Mouse (Mus musculus) neural tube, embryonic 12.5 days (tissue): ENCODE data around the gene Fmnl2. TPM values are rescaled to one million over a fixed set of nuclear protein-coding genes. Genes with fewer than 3 reads are reported as not detected.

Source experiments
- ATAC-seq: fragments of 200-750 bp; cut with Nextera tagmentation; 2 replicates; pipeline ENCODE4 v1.8.0; 2017; ENCODE audit warnings: low read depth, mild to moderate bottlenecking, moderate TSS enrichment, moderate library complexity; ENCODE audit not compliant: low FRiP score
- H3K27ac ChIP-seq: fragments of 300-500 bp; sonication (generic); 2 replicates; pipeline ENCODE4 v1.5.1; 2016
- H3K27me3 ChIP-seq: fragments of 300-500 bp; sonication (generic); replicated peaks from 2 replicates; pipeline ENCODE4 v1.6.1; 2016; ENCODE audit warnings: mild to moderate bottlenecking
- H3K36me3 ChIP-seq: fragments of 300-500 bp; sonication (generic); 2 replicates; pipeline ENCODE4 v1.6.1; 2016; ENCODE audit warnings: mild to moderate bottlenecking
- H3K4me1 ChIP-seq: fragments of 300-500 bp; sonication (generic); 2 replicates; pipeline ENCODE4 v1.6.1; 2016
- H3K4me2 ChIP-seq: fragments of 300-500 bp; sonication (generic); replicated peaks from 2 replicates; pipeline ENCODE4 v1.6.1; 2016; ENCODE audit warnings: mild to moderate bottlenecking
- H3K4me3 ChIP-seq: fragments of 300-500 bp; sonication (generic); 2 replicates; pipeline ENCODE4 v1.5.1; 2016
- H3K9ac ChIP-seq: fragments of 300-500 bp; sonication (generic); 2 replicates; pipeline ENCODE4 v1.6.1; 2016; ENCODE audit warnings: mild to moderate bottlenecking
- H3K9me3 ChIP-seq: fragments of 300-500 bp; sonication (generic); 2 replicates; pipeline ENCODE4 v1.6.1; 2016; ENCODE audit warnings: mild to moderate bottlenecking
- WGBS: fragments of 180-500 bp; shearing (Covaris S2); methylation state at CpG from one replicate; pipeline ENCODE4 v1.1.7; 2016; 5-methylcytosine and 5-hydroxymethylcytosine counted together
- polyA plus RNA-seq: library from polyadenylated mRNA; unstranded; fragments of >200 nt; fragmentation: Nextera tagmentation; extraction: Ambion mirVana; gene quantifications from 2 replicates; pipeline ENCODE4 v1.2.1, GENCODE M21; 2016

Gene Fmnl2
- polyA plus RNA-seq: 10.7 and 12.9 TPM in 2 replicates

DNA sequence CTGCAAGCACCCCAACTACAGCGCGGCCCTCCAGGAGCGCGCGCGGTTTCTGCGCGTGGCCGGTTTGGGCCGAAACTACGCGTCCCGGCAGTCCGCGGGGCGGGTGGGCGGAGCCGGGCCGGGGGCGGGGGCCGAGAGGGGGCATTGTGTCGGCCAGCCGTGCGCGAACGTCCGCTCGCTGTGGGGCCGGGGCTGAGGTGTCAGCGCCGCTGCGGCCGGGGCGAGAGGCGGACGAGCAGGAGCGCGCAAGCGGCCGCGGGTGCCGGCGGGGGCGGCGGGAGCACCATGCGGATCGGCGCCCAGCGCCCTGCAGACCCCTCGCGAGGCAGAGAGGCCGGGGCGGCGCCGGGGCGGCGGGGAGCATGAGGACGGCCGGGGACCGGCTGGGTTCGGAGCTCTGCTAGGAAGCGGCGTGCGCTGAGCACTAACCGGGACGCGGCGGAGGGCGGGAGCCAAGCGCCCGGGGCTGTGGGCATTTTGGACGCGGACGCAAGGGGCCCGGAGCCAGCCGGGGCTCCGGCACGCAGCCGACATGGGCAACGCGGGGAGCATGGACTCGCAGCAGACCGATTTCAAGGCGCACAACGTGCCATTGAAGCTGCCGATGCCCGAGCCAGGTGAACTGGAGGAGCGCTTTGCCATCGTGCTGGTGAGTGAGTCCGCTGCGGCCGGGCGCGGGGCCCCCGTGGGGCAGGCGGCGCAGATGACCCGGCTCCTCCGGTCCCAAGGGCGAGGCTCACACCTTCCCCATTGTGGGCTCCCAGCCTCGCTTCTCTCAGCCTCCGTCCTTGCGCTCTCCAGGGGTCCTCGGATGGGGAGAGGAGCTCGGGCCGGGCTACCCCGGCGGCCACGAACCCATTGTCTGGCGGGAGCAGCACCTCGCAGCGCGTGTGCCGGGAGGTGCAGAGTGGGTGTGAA lies at the start of gene Fmnl2:
Fmnl2 (plus strand) TSS at position 250 of the 918 bp plus-strand sequence.
- ATAC-seq: peak; percentile 91
- WGBS: 1% methylated on average over 114 of the region's 114 CpGs
- no peaks in the 10 kb centered on the region for H3K27me3 ChIP-seq
- H3K9ac ChIP-seq: peak within 1 kb of the TSS; percentile 95
- peak within 1 kb of the TSS; percentile 84 for H3K4me2 ChIP-seq
- no peaks in the 10 kb centered on the region for H3K9me3 ChIP-seq
- H3K4me1 ChIP-seq: peaks cover 29% of the 10 kb centered on the region
- no peaks in the 10 kb centered on the region for H3K36me3 ChIP-seq
- H3K4me3 ChIP-seq: peak within 1 kb of the TSS; percentile 95
- H3K27ac ChIP-seq: peak within 1 kb of the TSS; percentile 87

DNA sequence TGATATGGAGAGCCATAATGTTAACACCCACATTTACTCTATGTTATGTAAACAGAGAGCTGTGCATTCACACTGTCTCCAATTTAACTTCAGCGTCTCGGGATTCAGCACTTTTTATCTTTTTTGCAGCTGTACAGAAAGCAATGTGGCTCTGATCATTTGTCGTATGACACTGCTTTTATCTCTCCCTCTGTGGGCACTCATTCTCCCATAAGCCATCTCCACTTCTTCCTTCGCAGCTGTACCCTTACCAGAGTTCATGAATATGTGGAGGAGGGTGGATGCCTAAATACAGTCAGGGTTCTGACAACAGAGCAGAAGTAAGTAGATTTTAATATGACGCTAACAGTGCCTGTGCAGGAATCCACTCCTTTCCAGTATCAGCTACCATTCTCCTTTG lies 47.7 kb upstream of the Fmnl2 start:
- no peaks in the 10 kb centered on the region for H3K4me1 ChIP-seq
- WGBS: 91% methylated on average over 5 of the region's 5 CpGs
- no peak for ATAC-seq
- H3K36me3 ChIP-seq: no peaks in the 10 kb centered on the region
- H3K9ac ChIP-seq: no peak overlapping the region
- H3K27me3 ChIP-seq: no peaks in the 10 kb centered on the region
- no peak overlapping the region for H3K4me3 ChIP-seq
- H3K27ac ChIP-seq: no peak overlapping the region
- H3K9me3 ChIP-seq: no peaks in the 10 kb centered on the region
- H3K4me2 ChIP-seq: no peak overlapping the region

DNA sequence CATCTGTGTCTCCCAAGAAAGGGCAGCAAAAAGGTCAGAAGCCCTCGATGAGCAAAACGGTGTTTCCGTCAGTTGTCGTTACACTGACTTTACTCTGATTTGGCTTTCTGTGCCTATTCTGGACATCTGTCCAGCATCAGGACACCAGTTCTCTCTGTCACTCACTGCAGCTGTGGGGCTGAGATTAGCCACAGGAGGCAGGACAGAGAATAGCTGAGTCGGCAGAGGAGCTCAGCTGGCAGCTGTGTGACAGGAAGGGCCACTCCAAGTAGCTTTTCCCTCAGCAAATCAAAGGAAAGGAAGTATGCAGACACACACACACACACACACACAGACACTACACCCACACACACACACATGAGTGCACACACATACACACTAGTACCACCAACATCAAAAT lies 46.0 kb upstream of the Fmnl2 start:
- no peaks in the 10 kb centered on the region for H3K36me3 ChIP-seq
- no peak overlapping the region for H3K9ac ChIP-seq
- H3K4me1 ChIP-seq: no peaks in the 10 kb centered on the region
- H3K4me3 ChIP-seq: no peak overlapping the region
- H3K4me2 ChIP-seq: no peak overlapping the region
- ATAC-seq: no peak
- H3K9me3 ChIP-seq: no peaks in the 10 kb centered on the region
- H3K27me3 ChIP-seq: no peaks in the 10 kb centered on the region
- WGBS: 54% methylated on average over 5 of the region's 5 CpGs
- no peak overlapping the region for H3K27ac ChIP-seq

DNA sequence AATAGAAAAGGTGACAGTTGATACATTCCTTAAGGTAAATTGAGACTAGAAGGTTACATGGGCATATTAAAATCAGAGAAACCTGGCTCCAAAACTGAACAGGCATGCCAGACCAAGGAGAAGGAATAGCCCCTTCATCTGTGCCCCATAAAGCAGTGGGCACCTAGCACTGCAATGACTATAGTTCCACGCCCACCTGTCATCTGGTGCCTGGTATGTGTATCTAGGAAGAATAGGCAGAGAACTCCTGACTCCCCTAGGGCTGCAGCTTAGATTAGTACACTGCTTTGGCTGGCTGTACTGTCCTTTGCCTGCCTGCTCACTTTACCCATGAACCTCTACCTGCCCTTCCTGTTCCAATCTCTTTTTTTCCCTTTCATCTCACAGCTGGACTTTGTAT lies 40.3 kb upstream of the Fmnl2 start:
- no peak for ATAC-seq
- Histone ChIP-seq H3K9ac (no peak overlapping the region), H3K4me2 (no peak overlapping the region), H3K4me3 (no peak overlapping the region), H3K27ac (no peak overlapping the region), H3K36me3 (no peaks in the 10 kb centered on the region), H3K27me3 (no peaks in the 10 kb centered on the region), H3K4me1 (no peaks in the 10 kb centered on the region), H3K9me3 (no peaks in the 10 kb centered on the region)
- 85% methylated on average over 1 of the region's 1 CpGs for WGBS

DNA sequence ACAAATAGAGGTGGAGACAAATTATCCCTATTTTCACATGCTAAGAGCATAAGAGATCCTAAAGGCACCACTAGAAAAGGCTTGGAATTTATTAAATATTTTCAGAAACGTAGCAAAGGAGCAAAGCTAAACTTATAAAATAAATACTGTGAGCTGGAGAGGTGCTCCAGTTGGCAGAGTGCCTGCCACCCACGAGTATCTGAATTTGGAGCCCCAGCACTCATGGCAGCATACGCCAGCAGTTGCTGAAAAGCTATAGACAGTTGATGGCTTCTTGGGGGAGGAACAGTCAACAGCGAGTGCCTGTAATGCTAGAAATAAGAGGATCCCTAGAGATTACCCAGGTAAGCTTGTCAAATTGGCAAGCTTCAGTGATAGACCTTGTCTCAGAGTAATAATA lies 38.7 kb upstream of the Fmnl2 start:
- Histone ChIP-seq H3K36me3 (no peaks in the 10 kb centered on the region), H3K9ac (no peak overlapping the region), H3K9me3 (no peaks in the 10 kb centered on the region), H3K27me3 (no peaks in the 10 kb centered on the region), H3K4me2 (no peak overlapping the region), H3K27ac (no peak overlapping the region), H3K4me1 (no peaks in the 10 kb centered on the region), H3K4me3 (no peak overlapping the region)
- 86% methylated on average over 4 of the region's 4 CpGs for WGBS
- no peak for ATAC-seq

DNA sequence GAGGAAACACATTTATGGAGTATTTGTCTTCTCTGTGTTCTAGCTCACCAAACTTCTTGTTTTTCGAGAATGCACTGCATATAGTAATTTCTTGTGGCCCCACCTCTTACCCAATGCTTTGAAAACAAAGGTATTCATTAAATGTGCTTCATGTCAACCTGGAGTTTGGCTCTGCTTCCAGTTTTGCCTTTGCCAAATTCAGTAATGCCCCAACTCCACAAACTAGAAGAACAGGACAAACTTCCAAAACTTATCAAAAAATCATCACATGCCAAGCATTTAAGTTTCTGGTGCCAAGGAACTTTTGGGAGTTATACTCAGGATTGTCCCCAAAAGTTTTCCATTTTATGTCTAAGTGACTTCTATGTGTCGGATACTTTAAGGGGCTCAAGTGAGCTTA lies 35.4 kb upstream of the Fmnl2 start:
- no peak for ATAC-seq
- H3K27ac ChIP-seq: no peak overlapping the region
- 81% methylated on average over 2 of the region's 2 CpGs for WGBS
- no peaks in the 10 kb centered on the region for H3K36me3 ChIP-seq
- H3K4me2 ChIP-seq: no peak overlapping the region
- no peaks in the 10 kb centered on the region for H3K4me1 ChIP-seq
- no peak overlapping the region for H3K9ac ChIP-seq
- no peaks in the 10 kb centered on the region for H3K27me3 ChIP-seq
- no peaks in the 10 kb centered on the region for H3K9me3 ChIP-seq
- no peak overlapping the region for H3K4me3 ChIP-seq

DNA sequence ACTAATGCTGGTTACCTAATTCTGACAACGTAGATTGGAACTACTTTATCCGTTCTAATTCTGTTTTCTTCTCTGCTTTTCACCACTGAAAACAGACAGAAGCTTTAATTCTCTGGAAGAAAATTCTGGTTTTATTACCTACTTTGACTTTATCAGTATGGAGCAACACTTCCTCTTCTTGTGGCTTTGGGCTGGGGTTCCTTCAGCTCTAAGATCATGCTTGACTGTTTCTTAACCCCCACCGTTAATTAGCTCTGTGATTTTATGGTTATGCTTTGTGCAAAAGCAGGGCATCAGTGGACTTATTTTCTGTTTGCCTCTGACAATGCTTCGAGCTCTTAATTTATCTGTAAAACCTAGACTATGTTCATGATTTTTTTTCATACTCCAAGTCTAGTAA lies 29.6 kb upstream of the Fmnl2 start:
- 89% methylated on average over 4 of the region's 4 CpGs for WGBS
- H3K36me3 ChIP-seq: no peaks in the 10 kb centered on the region
- H3K27me3 ChIP-seq: no peaks in the 10 kb centered on the region
- no peak overlapping the region for H3K4me3 ChIP-seq
- ATAC-seq: no peak
- no peak overlapping the region for H3K4me2 ChIP-seq
- H3K27ac ChIP-seq: no peak overlapping the region
- H3K9ac ChIP-seq: no peak overlapping the region
- H3K9me3 ChIP-seq: no peaks in the 10 kb centered on the region
- H3K4me1 ChIP-seq: no peaks in the 10 kb centered on the region

DNA sequence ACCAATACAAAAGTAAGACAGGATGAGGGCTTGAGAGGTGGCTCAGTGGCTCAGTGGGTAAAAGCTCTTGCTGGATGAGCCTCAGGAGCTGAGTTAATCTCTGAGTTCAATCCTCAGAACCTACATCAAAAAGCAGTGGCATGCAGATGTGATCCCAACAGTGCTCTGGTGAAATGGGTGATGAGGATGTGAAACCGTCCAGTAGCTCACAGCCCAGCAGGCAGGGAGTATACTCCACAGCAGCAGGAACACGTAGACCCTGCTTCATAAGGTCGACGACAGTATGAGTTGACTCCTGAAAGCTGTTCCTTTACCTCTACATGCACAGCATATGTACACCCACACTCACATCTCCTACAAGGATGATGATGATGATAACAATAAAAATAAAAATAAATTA lies 27.1 kb upstream of the Fmnl2 start:
- no peaks in the 10 kb centered on the region for H3K9me3 ChIP-seq
- no peak overlapping the region for H3K9ac ChIP-seq
- H3K4me3 ChIP-seq: no peak overlapping the region
- H3K27me3 ChIP-seq: no peaks in the 10 kb centered on the region
- H3K4me2 ChIP-seq: no peak overlapping the region
- H3K36me3 ChIP-seq: no peaks in the 10 kb centered on the region
- ATAC-seq: no peak
- no peak overlapping the region for H3K27ac ChIP-seq
- H3K4me1 ChIP-seq: no peaks in the 10 kb centered on the region
- 90% methylated on average over 4 of the region's 4 CpGs for WGBS

DNA sequence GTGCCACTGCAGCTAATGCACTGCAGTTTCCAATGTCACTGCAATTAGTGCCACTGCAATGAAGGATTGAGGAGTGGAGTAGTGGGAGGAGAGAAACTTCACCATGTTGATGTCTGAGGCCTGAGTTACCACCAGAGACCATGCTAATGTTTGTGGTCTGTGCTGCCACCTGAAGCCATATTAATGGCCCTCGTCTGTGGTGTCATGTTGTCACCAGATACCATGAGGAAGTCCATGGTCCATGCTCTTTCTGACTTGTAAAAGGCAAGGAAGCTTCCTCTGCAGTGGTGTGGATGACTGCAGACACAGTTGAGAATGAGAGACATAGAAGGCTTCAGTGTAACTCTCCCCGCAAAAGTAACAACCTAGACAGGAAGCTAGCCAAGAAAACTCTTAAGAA lies 26.1 kb upstream of the Fmnl2 start:
- Histone ChIP-seq H3K9ac (no peak overlapping the region), H3K4me1 (no peaks in the 10 kb centered on the region), H3K27me3 (no peaks in the 10 kb centered on the region), H3K9me3 (no peaks in the 10 kb centered on the region), H3K4me3 (no peak overlapping the region), H3K4me2 (no peak overlapping the region), H3K36me3 (no peaks in the 10 kb centered on the region), H3K27ac (no peak overlapping the region)
- 86% methylated on average over 2 of the region's 2 CpGs for WGBS
- no peak for ATAC-seq

DNA sequence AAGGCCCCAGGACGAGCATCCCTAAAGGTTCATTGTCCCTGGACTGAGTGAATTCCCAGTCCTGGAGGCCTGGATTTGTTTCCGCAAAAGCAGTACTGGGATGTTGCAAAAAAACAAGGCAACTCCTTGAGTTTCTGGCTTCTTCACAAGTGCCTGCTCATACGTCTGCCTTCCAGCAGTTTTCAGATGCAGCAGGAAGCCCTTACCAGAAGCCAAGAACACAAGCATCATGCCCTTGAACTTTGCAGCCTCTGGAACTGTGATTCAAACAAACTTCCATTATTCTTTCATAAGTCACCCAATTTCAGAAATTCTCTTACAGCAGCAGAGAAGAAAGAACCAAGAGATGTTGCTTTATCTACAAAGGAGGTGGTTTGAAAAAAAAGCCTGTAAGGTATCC lies 21.9 kb upstream of the Fmnl2 start:
- H3K36me3 ChIP-seq: no peaks in the 10 kb centered on the region
- H3K4me2 ChIP-seq: no peak overlapping the region
- no peak overlapping the region for H3K27ac ChIP-seq
- H3K9ac ChIP-seq: no peak overlapping the region
- no peaks in the 10 kb centered on the region for H3K27me3 ChIP-seq
- no peaks in the 10 kb centered on the region for H3K4me1 ChIP-seq
- no peak overlapping the region for H3K4me3 ChIP-seq
- H3K9me3 ChIP-seq: no peaks in the 10 kb centered on the region
- WGBS: 80% methylated on average over 3 of the region's 3 CpGs
- ATAC-seq: no peak

DNA sequence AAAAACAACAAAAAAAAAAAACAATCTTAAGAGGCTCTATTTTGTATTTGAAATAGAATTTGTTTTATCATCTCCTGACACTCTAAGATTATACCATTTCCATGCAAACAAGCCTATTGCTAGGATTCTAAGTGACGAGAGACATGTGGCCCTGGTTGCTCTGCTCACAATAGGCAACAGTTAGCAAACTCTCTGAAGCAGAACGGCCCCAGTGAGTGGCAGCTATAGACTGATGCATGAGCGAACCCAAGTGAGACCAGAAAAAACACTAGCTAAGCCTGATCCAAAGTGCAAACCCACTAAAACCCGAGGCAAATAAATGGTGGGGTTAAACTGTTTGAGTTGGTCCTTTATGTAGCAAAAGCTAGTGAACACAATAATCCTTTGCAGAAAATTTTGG lies 18.6 kb upstream of the Fmnl2 start:
- ATAC-seq: no peak
- Histone ChIP-seq H3K9ac (no peak overlapping the region), H3K4me1 (no peaks in the 10 kb centered on the region), H3K4me3 (no peak overlapping the region), H3K27ac (no peak overlapping the region), H3K27me3 (no peaks in the 10 kb centered on the region), H3K4me2 (no peak overlapping the region), H3K36me3 (no peaks in the 10 kb centered on the region), H3K9me3 (no peaks in the 10 kb centered on the region)
- WGBS: 75% methylated on average over 4 of the region's 4 CpGs

DNA sequence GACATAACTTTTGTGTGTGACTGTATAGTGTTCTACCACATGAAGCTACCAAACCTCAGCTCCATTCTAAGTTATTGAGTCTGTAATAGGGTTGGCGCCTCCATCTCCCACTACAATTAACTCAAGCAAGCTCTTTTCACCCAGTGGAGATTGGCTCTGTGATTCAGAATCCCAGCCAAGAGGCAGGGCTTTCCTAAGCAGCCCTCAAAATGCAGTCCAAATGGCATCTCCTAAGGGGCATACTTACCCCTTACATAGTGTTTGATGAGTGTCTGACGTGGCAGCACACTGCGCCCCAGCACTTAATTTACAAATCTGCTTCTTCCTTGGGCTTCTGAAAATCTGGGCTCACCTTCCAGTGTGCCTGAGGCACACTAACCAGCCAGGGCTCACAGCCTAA lies 17.8 kb upstream of the Fmnl2 start:
- Histone ChIP-seq H3K9me3 (no peaks in the 10 kb centered on the region), H3K27me3 (no peaks in the 10 kb centered on the region), H3K4me2 (no peak overlapping the region), H3K4me3 (no peak overlapping the region), H3K36me3 (no peaks in the 10 kb centered on the region), H3K27ac (no peak overlapping the region), H3K4me1 (no peaks in the 10 kb centered on the region), H3K9ac (no peak overlapping the region)
- ATAC-seq: no peak
- 92% methylated on average over 3 of the region's 3 CpGs for WGBS

DNA sequence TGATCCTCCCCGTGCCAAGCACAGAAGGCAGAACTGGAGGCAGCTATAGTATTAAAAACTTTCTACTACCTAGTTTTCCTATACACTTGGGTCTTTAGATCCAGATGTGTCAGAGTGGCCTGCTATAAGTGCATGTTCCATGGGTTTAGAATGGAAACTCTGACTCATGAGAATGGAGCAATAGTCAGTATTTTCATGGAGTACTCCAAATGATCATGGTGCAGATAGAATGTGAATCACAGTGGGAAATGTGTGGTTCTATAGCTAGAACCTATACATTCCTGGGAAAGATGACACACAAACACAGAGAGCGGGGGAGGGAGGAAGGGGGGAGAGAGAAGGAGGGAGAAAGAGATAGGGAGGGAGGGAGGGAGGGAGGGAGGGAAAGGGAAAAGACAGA lies 13.8 kb upstream of the Fmnl2 start:
- Histone ChIP-seq H3K4me3 (no peak overlapping the region), H3K9ac (no peak overlapping the region), H3K36me3 (no peaks in the 10 kb centered on the region), H3K27ac (no peak overlapping the region), H3K4me1 (no peaks in the 10 kb centered on the region), H3K4me2 (no peak overlapping the region), H3K9me3 (no peaks in the 10 kb centered on the region), H3K27me3 (no peaks in the 10 kb centered on the region)
- no peak for ATAC-seq
- 83% methylated on average over 2 of the region's 2 CpGs for WGBS
